Mouse (Mus musculus) macrophage (primary cell): Measurements from ENCODE around the gene Nme8. TPM values are rescaled to one million over a fixed set of nuclear protein-coding genes. Genes with fewer than 3 reads are reported as not detected.

Source experiments
- polyA plus RNA-seq: library from polyadenylated mRNA; stranded (reverse); fragments of 250-400 nt; gene quantifications from 3 replicates; pipeline ENCODE4 v1.2.4, GENCODE M21; 2018; ENCODE audit warnings: inconsistent platforms

Gene Nme8
- polyA plus RNA-seq, 1 experiment from 2014 or later = not detected

Other genes starting within 250 kb of the Nme8 start
- gene Epdr1, start 77.9 kb downstream of the Nme8 start, polyA plus RNA-seq = 0.23 to 0.67 TPM (median 0.46 TPM) in 3 replicates
- not detected in 3 replicates for gene Sfrp4, start 74.7 kb downstream of the Nme8 start, polyA plus RNA-seq
- gene Gpr141, start 126.5 kb upstream of the Nme8 start, polyA plus RNA-seq = 5.4 to 21.8 TPM (median 6.4 TPM) in 3 replicates